Mouse (Mus musculus): Measurements from ENCODE around the gene Nup43. TPM values are rescaled to one million over a fixed set of nuclear protein-coding genes. Genes with fewer than 3 reads are reported as not detected.

Nup43 gene
- total and polyA plus RNA-seq, 3 experiments, result 47.9 to 117 (median 73.5) TPM

DNA sequence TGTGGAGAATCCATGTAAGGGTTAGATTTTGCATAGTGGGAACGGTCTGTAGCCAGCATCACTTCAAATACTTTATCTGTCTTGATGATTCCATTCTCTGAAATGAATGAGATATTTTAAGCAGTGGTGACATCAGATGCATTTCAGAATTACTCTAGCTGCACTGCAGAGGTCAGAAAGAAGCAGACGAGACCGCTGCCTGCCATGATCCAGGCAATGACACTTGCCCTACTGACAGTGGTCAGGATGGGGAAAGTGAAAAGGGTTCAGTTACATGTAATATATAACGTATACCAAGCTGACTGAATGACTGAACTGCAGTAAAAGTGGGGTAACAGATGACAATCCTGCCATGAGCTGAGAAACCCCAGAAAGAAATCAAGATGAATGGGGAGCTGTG, 18.2 kb upstream of the Nup43 start:
- Histone ChIP-seq H3K27ac (ENCODE audit: insufficient read depth, low read depth) (no peak overlapping the region), H3K4me1 (ENCODE audit: control insufficient read depth in 1 of 2, insufficient read depth in 2 of 2) (peaks cover 0 to 17% of the 10 kb centered on the region in 2 experiments; a peak in 2 of 4 replicates), H3K4me3 (replicated peaks in 1 of 3; ENCODE audit: low read depth in 2 of 3, low read length in 2 of 3, poor library complexity in 1 of 3) (no peak overlapping the region), H3K9ac (ENCODE audit: insufficient read depth, low read depth) (no peak overlapping the region), H3K36me3 (replicated peaks in 1 of 2; ENCODE audit: control insufficient read depth in 1 of 2, insufficient read depth in 1 of 2, low read length in 1 of 2) (peaks cover 32 to 62% of the 10 kb centered on the region in 2 experiments), H3K27me3 (replicated peaks) (no peaks in the 10 kb centered on the region), H3K9me3 (replicated peaks; ENCODE audit: low read length) (no peaks in the 10 kb centered on the region), H3K4me2 (ENCODE audit: insufficient read depth, low read depth, poor library complexity, severe bottlenecking) (no peak overlapping the region), H3K79me2 (replicated peaks; ENCODE audit: control insufficient read depth, extremely low read depth, insufficient read depth, poor library complexity, severe bottlenecking) (peaks cover 30% of the 10 kb centered on the region)
- TF ChIP-seq MYC (IDR thresholded peaks at IDR 0.05; ENCODE audit: low read depth, low read length), result no peak
- TF ChIP-seq MXI1 (IDR thresholded peaks at IDR 0.05; ENCODE audit: low read depth, low read length), result no peak
- TF ChIP-seq ZKSCAN1 (IDR thresholded peaks at IDR 0.05; ENCODE audit: borderline replicate concordance, low read depth, low read length), result no peak
- TF ChIP-seq UBTF (IDR thresholded peaks at IDR 0.05; ENCODE audit: low read depth, low read length), result no peak
- TF ChIP-seq KAT2A (IDR thresholded peaks at IDR 0.05; ENCODE audit: insufficient replicate concordance, low read length), result no peak
- TF ChIP-seq RCOR1 (conservative IDR thresholded peaks at IDR 0.05; ENCODE audit: low read depth, low read length), result no peak
- TF ChIP-seq ZC3H11A (IDR thresholded peaks at IDR 0.05; ENCODE audit: low read depth, low read length), result no peak
- TF ChIP-seq CTCF (conservative IDR thresholded peaks at IDR 0.05 in 1 of 2, IDR thresholded peaks at IDR 0.05 in 1 of 2; ENCODE audit: low read depth in 2 of 2, low read length in 2 of 2), result no peak
- TF ChIP-seq MEF2A (IDR thresholded peaks at IDR 0.05; ENCODE audit: borderline replicate concordance, low read depth, low read length), result no peak
- no peak for TF ChIP-seq TBP (conservative IDR thresholded peaks at IDR 0.05; ENCODE audit: low read depth, low read length)
- no peak for TF ChIP-seq MAZ (IDR thresholded peaks at IDR 0.05; ENCODE audit: low read depth, low read length)
- no peak for TF ChIP-seq PAX5 (IDR thresholded peaks at IDR 0.05; ENCODE audit: low read length)
- TF ChIP-seq EP300 (IDR thresholded peaks at IDR 0.05; ENCODE audit: low read length), result no peak
- no peak for TF ChIP-seq USF2 (conservative IDR thresholded peaks at IDR 0.05; ENCODE audit: low read depth, low read length)
- TF ChIP-seq CHD2 (IDR thresholded peaks at IDR 0.05; ENCODE audit: low read length), result no peak
- no peak for TF ChIP-seq ZMIZ1 (IDR thresholded peaks at IDR 0.05; ENCODE audit: low read depth, low read length)
- TF ChIP-seq USF1 (IDR thresholded peaks at IDR 0.05; ENCODE audit: low read depth, low read length), result no peak
- no peak for TF ChIP-seq RAD21 (IDR thresholded peaks at IDR 0.05; ENCODE audit: low read depth, low read length)
- no peak for TF ChIP-seq JUN (IDR thresholded peaks at IDR 0.05; ENCODE audit: insufficient read depth, low read depth, low read length)
- DNase-seq (ENCODE audit: extremely low read depth), result no peak
- in situ Hi-C loops (cut with MboI; ENCODE audit: low pct_ligation_motif_present, low pct_unique_long_range_greater_than_20kb, low sequenced_read_pairs) (no loop called here), dilution Hi-C loops (cut with MboI; ENCODE audit: extremely low pct_ligation_motif_present, extremely low pct_unique_long_range_greater_than_20kb, low sequenced_read_pairs) (no loop called here)

DNA sequence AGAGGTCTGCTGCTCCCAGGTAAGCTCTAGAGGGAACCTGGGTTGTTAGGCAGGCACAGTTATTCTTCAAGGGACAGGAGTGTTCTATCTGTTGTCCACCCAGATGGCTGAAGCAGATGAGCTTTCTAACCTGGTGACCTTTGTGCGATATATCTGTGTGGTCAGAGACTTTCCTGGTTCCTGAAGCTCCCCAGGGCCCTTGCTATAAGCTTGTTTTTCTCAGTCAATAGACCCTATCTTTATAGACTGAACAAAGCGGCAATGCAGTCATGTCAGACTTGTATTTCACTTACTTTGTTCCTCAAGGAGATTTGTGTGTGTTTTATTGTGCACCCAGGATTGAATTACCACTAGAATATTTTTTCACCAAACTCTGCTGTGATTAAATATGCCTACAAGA, 16.2 kb upstream of the Nup43 start:
- Histone ChIP-seq H3K36me3 (replicated peaks in 1 of 2; ENCODE audit: control insufficient read depth in 1 of 2, insufficient read depth in 1 of 2, low read length in 1 of 2) (peaks cover 25 to 60% of the 10 kb centered on the region in 2 experiments), H3K4me1 (ENCODE audit: control insufficient read depth in 1 of 2, insufficient read depth in 2 of 2) (peaks cover 0 to 20% of the 10 kb centered on the region in 2 experiments; a peak in 2 of 4 replicates), H3K27ac (ENCODE audit: insufficient read depth, low read depth) (no peak overlapping the region), H3K9ac (ENCODE audit: insufficient read depth, low read depth) (no peak overlapping the region), H3K9me3 (replicated peaks; ENCODE audit: low read length) (no peaks in the 10 kb centered on the region), H3K79me2 (replicated peaks; ENCODE audit: control insufficient read depth, extremely low read depth, insufficient read depth, poor library complexity, severe bottlenecking) (peaks cover 43% of the 10 kb centered on the region), H3K4me2 (ENCODE audit: insufficient read depth, low read depth, poor library complexity, severe bottlenecking) (no peak overlapping the region), H3K4me3 (replicated peaks in 1 of 3; ENCODE audit: low read depth in 2 of 3, low read length in 2 of 3, poor library complexity in 1 of 3) (no peak overlapping the region), H3K27me3 (replicated peaks) (no peaks in the 10 kb centered on the region)
- TF ChIP-seq MAFK (IDR thresholded peaks at IDR 0.05; ENCODE audit: insufficient replicate concordance, low read length) (no peak), PAX5 (IDR thresholded peaks at IDR 0.05; ENCODE audit: low read length) (no peak), NRF1 (IDR thresholded peaks at IDR 0.05; ENCODE audit: low read depth, low read length) (no peak), MAX (IDR thresholded peaks at IDR 0.05; ENCODE audit: low read length) (no peak), POLR2A (IDR thresholded peaks at IDR 0.05; ENCODE audit: low read depth, low read length) (no peak), EP300 (IDR thresholded peaks at IDR 0.05; ENCODE audit: low read length) (no peak)
- dilution Hi-C loops (cut with MboI; ENCODE audit: extremely low pct_ligation_motif_present, extremely low pct_unique_long_range_greater_than_20kb, low sequenced_read_pairs), result no loop called here
- DNase-seq (ENCODE audit: extremely low read depth), result no peak
- in situ Hi-C loops (cut with MboI; ENCODE audit: low pct_ligation_motif_present, low pct_unique_long_range_greater_than_20kb, low sequenced_read_pairs), result no loop called here
